Mouse (Mus musculus): Measurements from ENCODE around the gene Phactr1. TPM values are rescaled to one million over a fixed set of nuclear protein-coding genes. Genes with fewer than 3 reads are reported as not detected.
A peak's percentile ranks its signal among the peaks of the same experiment; 100 is the strongest.

The Phactr1 gene
- polyA plus RNA-seq, 1 experiment from 2014 or later = 5.2 TPM

DNA sequence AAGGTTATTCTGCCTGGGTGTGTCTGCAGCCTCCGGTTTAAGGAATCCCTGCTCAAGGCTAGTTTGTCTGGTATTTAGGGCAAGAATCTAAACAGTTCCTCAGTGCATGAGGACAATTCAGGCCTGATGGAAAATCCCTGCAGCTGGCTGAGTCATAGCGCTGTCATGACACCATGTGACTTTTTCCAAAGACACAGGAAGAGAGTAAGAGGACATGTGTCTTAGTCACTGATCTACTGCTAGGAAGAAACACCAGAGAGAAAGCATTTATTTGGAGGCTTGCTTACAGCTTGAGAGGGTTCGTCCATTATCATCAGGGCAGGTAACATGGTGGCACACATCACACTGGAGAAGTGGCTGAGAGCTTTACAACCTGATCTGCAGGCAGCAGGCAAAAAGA, 352.0 kb downstream of the Phactr1 start:
- no peak overlapping the region for H3K4me3 ChIP-seq (ENCODE audit: low read depth, low read length)
- H3K27me3 ChIP-seq (ENCODE audit: insufficient read depth, low read length) = no peaks in the 10 kb centered on the region
- no peak overlapping the region for H3K4me2 ChIP-seq
- H3K36me3 ChIP-seq (ENCODE audit: insufficient read depth) = no peaks in the 10 kb centered on the region
- H3K9me3 ChIP-seq (ENCODE audit: low read depth, low read length) = no peaks in the 10 kb centered on the region
- ATAC-seq (ENCODE audit: insufficient read depth) (no peak), DNase-seq (no peak)
- no peaks in the 10 kb centered on the region for H3K4me1 ChIP-seq (ENCODE audit: insufficient read depth)
- TF ChIP-seq CTCF (IDR thresholded peaks at IDR 0.05; ENCODE audit: low read depth) = no peak
- H3K27ac ChIP-seq (ENCODE audit: low read depth) = no peak overlapping the region
- 86% methylated on average over 3 of the region's 3 CpGs for WGBS
- no peak overlapping the region for H3K9ac ChIP-seq

GRCm38 (mm10) chr13:43036510-43036909, 356.1 kb downstream of the Phactr1 start:
- Histone ChIP-seq H3K36me3 (ENCODE audit: insufficient read depth) (no peaks in the 10 kb centered on the region), H3K27ac (ENCODE audit: low read depth) (no peak overlapping the region), H3K27me3 (ENCODE audit: insufficient read depth, low read length) (no peaks in the 10 kb centered on the region), H3K4me1 (ENCODE audit: insufficient read depth) (no peaks in the 10 kb centered on the region), H3K9ac (no peak overlapping the region), H3K4me2 (no peak overlapping the region), H3K4me3 (ENCODE audit: low read depth, low read length) (no peak overlapping the region), H3K9me3 (ENCODE audit: low read depth, low read length) (no peaks in the 10 kb centered on the region)
- DNase-seq = no peak
- ATAC-seq (ENCODE audit: insufficient read depth) = no peak
- WGBS = 64% methylated on average over 6 of the region's 6 CpGs
- no peak for TF ChIP-seq CTCF (IDR thresholded peaks at IDR 0.05; ENCODE audit: low read depth)

GRCm38 (mm10) chr13:43042766-43043165, 362.3 kb downstream of the Phactr1 start:
- no peaks in the 10 kb centered on the region for H3K9me3 ChIP-seq (ENCODE audit: low read depth, low read length)
- DNase-seq (no peak), ATAC-seq (ENCODE audit: insufficient read depth) (no peak)
- no peaks in the 10 kb centered on the region for H3K27me3 ChIP-seq (ENCODE audit: insufficient read depth, low read length)
- no peak overlapping the region for H3K9ac ChIP-seq
- no peak overlapping the region for H3K4me3 ChIP-seq (ENCODE audit: low read depth, low read length)
- no peak for TF ChIP-seq CTCF (IDR thresholded peaks at IDR 0.05; ENCODE audit: low read depth)
- no peak overlapping the region for H3K27ac ChIP-seq (ENCODE audit: low read depth)
- H3K4me1 ChIP-seq (ENCODE audit: insufficient read depth) = no peaks in the 10 kb centered on the region
- WGBS = 68% methylated on average over 4 of the region's 4 CpGs
- no peaks in the 10 kb centered on the region for H3K36me3 ChIP-seq (ENCODE audit: insufficient read depth)
- H3K4me2 ChIP-seq = no peak overlapping the region

DNA sequence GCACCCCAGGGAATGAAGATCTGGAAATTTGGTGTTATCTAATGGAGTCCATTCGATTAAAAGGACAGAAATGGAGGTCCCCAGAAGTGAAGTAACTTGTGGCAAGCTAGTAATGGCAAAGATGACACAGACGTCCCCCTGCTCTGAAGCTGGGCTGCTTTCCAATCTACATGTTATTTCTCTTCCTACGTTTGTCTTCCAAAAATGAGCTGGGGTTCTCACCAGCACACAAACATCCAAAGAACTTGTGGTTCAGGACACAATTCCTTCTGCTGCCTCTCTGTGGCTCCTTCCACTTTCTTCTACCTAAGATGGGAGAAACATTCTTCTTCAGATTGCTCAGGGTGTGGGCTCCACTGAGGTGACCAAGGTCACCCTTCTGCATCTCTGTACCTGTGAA, 368.1 kb downstream of the Phactr1 start:
- no peaks in the 10 kb centered on the region for H3K36me3 ChIP-seq (ENCODE audit: insufficient read depth)
- H3K4me1 ChIP-seq (ENCODE audit: insufficient read depth) = no peaks in the 10 kb centered on the region
- H3K9me3 ChIP-seq (ENCODE audit: low read depth, low read length) = no peaks in the 10 kb centered on the region
- no peak overlapping the region for H3K4me3 ChIP-seq (ENCODE audit: low read depth, low read length)
- ATAC-seq (ENCODE audit: insufficient read depth) (no peak), DNase-seq (no peak)
- no peak overlapping the region for H3K27ac ChIP-seq (ENCODE audit: low read depth)
- TF ChIP-seq CTCF (IDR thresholded peaks at IDR 0.05; ENCODE audit: low read depth) = no peak
- no peak overlapping the region for H3K9ac ChIP-seq
- no peaks in the 10 kb centered on the region for H3K27me3 ChIP-seq (ENCODE audit: insufficient read depth, low read length)
- 44% methylated on average over 3 of the region's 3 CpGs for WGBS
- no peak overlapping the region for H3K4me2 ChIP-seq

DNA sequence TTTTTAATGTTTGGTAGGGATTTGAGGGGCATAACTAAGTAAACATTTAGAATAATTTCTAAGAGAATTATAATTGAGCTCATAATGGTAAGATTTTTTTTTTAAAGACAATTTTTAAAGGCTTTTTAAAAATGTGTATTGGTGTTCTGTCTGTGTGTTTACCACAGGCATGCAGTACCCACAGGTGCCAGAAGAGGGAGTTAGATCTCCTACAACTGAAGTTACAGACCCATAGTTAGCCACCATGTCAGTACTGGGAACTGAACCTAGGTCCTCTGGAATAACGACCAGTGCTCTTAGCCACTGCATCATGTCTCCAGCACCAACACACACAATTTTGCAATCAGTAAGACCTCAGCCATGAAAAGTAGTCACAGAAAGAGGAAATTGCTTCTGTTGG, 372.8 kb downstream of the Phactr1 start:
- peak; percentile 31 for TF ChIP-seq CTCF (IDR thresholded peaks at IDR 0.05; ENCODE audit: low read depth)
- Histone ChIP-seq H3K27me3 (ENCODE audit: insufficient read depth, low read length) (no peaks in the 10 kb centered on the region), H3K36me3 (ENCODE audit: insufficient read depth) (no peaks in the 10 kb centered on the region), H3K4me1 (ENCODE audit: insufficient read depth) (no peaks in the 10 kb centered on the region), H3K9ac (no peak overlapping the region), H3K9me3 (ENCODE audit: low read depth, low read length) (no peaks in the 10 kb centered on the region), H3K4me3 (ENCODE audit: low read depth, low read length) (no peak overlapping the region), H3K4me2 (no peak overlapping the region), H3K27ac (ENCODE audit: low read depth) (no peak overlapping the region)
- 88% methylated on average over 1 of the region's 1 CpGs for WGBS
- DNase-seq (no peak), ATAC-seq (ENCODE audit: insufficient read depth) (no peak)

- H3K4me2 ChIP-seq = no peak overlapping the region
- H3K9ac ChIP-seq = no peak overlapping the region
- H3K27ac ChIP-seq (ENCODE audit: low read depth) = no peak overlapping the region
- no peaks in the 10 kb centered on the region for H3K36me3 ChIP-seq (ENCODE audit: insufficient read depth)
- DNase-seq = no peak
- no peak for ATAC-seq (ENCODE audit: insufficient read depth)
- H3K4me3 ChIP-seq (ENCODE audit: low read depth, low read length) = no peak overlapping the region
- no peaks in the 10 kb centered on the region for H3K9me3 ChIP-seq (ENCODE audit: low read depth, low read length)
- WGBS = 43% methylated on average over 6 of the region's 6 CpGs
- no peaks in the 10 kb centered on the region for H3K27me3 ChIP-seq (ENCODE audit: insufficient read depth, low read length)
- no peak for TF ChIP-seq CTCF (IDR thresholded peaks at IDR 0.05; ENCODE audit: low read depth)
- no peaks in the 10 kb centered on the region for H3K4me1 ChIP-seq (ENCODE audit: insufficient read depth)
Observed at GRCm38 (mm10) chr13:43055136-43055535, 374.7 kb downstream of the Phactr1 start.

GRCm38 (mm10) chr13:43057104-43057503, 376.7 kb downstream of the Phactr1 start:
- Histone ChIP-seq H3K4me3 (ENCODE audit: low read depth, low read length) (no peak overlapping the region), H3K27me3 (ENCODE audit: insufficient read depth, low read length) (no peaks in the 10 kb centered on the region), H3K4me1 (ENCODE audit: insufficient read depth) (no peaks in the 10 kb centered on the region), H3K9me3 (ENCODE audit: low read depth, low read length) (no peaks in the 10 kb centered on the region), H3K4me2 (no peak overlapping the region), H3K9ac (no peak overlapping the region), H3K27ac (ENCODE audit: low read depth) (no peak overlapping the region), H3K36me3 (ENCODE audit: insufficient read depth) (no peaks in the 10 kb centered on the region)
- 92% methylated on average over 2 of the region's 2 CpGs for WGBS
- no peak for DNase-seq
- ATAC-seq (ENCODE audit: insufficient read depth) = no peak
- no peak for TF ChIP-seq CTCF (IDR thresholded peaks at IDR 0.05; ENCODE audit: low read depth)

DNA sequence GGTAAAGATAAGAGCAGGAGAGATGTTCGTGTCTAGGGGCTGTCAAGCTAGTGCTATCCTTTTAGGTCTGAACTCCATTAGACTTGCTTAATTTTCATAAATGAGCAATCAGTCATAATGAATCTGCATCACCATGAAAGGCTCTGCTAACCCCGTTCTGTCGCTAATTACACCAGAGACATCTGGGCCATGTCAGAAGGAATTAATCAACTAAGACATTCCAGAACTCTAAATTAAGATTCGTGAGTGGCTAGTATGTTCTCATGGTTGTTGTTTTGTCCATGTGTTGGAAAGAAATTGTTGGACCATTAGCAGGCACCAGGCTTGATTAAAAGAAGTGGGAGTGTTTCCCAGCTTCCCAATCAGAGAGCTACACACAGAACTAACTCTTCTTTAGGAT, 382.9 kb downstream of the Phactr1 start:
- 63% methylated on average over 4 of the region's 4 CpGs for WGBS
- no peak overlapping the region for H3K27ac ChIP-seq (ENCODE audit: low read depth)
- H3K4me1 ChIP-seq (ENCODE audit: insufficient read depth) = no peaks in the 10 kb centered on the region
- no peaks in the 10 kb centered on the region for H3K9me3 ChIP-seq (ENCODE audit: low read depth, low read length)
- ATAC-seq (ENCODE audit: insufficient read depth) (no peak), DNase-seq (no peak)
- no peaks in the 10 kb centered on the region for H3K36me3 ChIP-seq (ENCODE audit: insufficient read depth)
- no peaks in the 10 kb centered on the region for H3K27me3 ChIP-seq (ENCODE audit: insufficient read depth, low read length)
- TF ChIP-seq CTCF (IDR thresholded peaks at IDR 0.05; ENCODE audit: low read depth) = no peak
- H3K4me2 ChIP-seq = no peak overlapping the region
- H3K4me3 ChIP-seq (ENCODE audit: low read depth, low read length) = no peak overlapping the region
- H3K9ac ChIP-seq = no peak overlapping the region

All from lung, embryonic 14.5 days (tissue).